Mouse (Mus musculus) E14TG2a.4 (cell line): ENCODE results near the gene Tnfsfm13.

Experiments used
- H3K27me3 ChIP-seq: 2 replicates; pipeline ENCODE4 v1.6.1; 2014; ENCODE audit warnings: low read length, control low read depth; ENCODE audit not compliant: insufficient read depth
- H3K36me3 ChIP-seq: 2 replicates; pipeline ENCODE4 v1.6.1; 2014; ENCODE audit warnings: low read length, control low read depth; ENCODE audit not compliant: insufficient read depth
- H3K4me1 ChIP-seq: replicated peaks from 2 replicates; pipeline ENCODE4 v1.6.1; 2014; ENCODE audit warnings: low read depth, low read length, control low read depth
- H3K4me3 ChIP-seq: replicated peaks from 2 replicates; pipeline ENCODE4 v1.5.1; 2014; ENCODE audit warnings: mild to moderate bottlenecking, low read length
- H3K9me3 ChIP-seq: 2 replicates; pipeline ENCODE4 v1.6.1; 2014; ENCODE audit warnings: low read length, control low read depth
- CTCF ChIP-seq: conservative IDR thresholded peaks from 2 replicates; pipeline ENCODE4 v1.5.1; 2014; ENCODE audit warnings: low read length
- NANOG ChIP-seq: IDR thresholded peaks from 2 replicates; pipeline ENCODE4 v1.6.1; 2014; ENCODE audit warnings: borderline replicate concordance, low read length, mixed read lengths
- POU5F1 ChIP-seq: IDR thresholded peaks from 2 replicates; pipeline ENCODE4 v1.6.1; 2014; ENCODE audit warnings: low read length, borderline replicate concordance

Gene Tnfsfm13

DNA sequence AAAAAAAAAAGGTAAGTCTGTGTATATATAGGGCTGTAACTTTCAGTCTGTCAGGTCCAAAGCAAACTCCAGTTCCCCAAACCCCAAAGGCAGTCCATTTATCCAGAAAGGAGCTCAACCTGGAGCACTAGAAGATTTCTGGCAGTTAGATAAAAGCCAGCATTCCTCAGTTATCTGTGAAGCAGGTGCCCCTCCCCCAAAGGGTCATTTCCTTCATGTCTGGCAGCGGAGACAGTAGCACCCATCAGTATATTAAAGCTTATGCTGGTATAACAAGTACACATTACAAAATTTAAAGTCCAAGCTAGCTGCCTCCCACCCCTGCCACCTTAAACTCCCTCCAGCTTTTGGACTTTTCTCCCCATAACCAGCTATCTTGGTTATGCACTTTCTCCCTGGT, 3.7 kb upstream of the Tnfsfm13 start:
- Histone ChIP-seq H3K4me1 (peaks cover 78% of the 10 kb centered on the region), H3K9me3 (no peaks in the 10 kb centered on the region), H3K36me3 (no peaks in the 10 kb centered on the region), H3K27me3 (no peaks in the 10 kb centered on the region), H3K4me3 (0 out of 2 replicates have a peak overlapping the region, but pooled peaks have one; percentile 29)
- TF ChIP-seq CTCF, result no peak
- TF ChIP-seq POU5F1, result no peak
- no peak for TF ChIP-seq NANOG

DNA sequence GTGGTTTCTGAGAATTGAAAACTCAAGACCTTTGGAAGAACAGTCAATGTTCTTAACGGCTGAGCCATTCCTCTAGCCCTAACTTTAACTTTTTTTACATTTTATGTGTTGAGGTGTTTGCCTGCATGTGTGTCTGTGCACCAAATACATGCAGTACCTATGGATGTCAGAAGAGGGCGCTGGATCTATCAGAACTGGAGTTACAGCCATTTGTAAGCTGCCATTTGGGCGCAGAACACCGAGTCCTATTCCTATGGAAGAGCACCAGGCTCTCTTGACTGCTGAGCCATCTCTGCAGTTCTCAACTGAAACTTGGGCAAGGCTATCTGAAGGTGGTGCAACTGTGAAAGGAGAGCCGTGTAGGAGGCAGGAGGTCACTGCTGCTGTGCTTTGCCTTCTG, 2.7 kb upstream of the Tnfsfm13 start:
- Histone ChIP-seq H3K9me3 (no peaks in the 10 kb centered on the region), H3K27me3 (no peaks in the 10 kb centered on the region), H3K4me1 (peaks cover 88% of the 10 kb centered on the region), H3K4me3 (0 out of 2 replicates have a peak overlapping the region, but pooled peaks have one; percentile 24), H3K36me3 (no peaks in the 10 kb centered on the region)
- TF ChIP-seq CTCF, result peak; percentile 93
- TF ChIP-seq POU5F1, result no peak

GRCm38 (mm10) chr11:69697396-69697795, 1.5 kb upstream of the Tnfsfm13 start:
- Histone ChIP-seq H3K27me3 (no peaks in the 10 kb centered on the region), H3K4me1 (peaks cover 92% of the 10 kb centered on the region), H3K9me3 (no peaks in the 10 kb centered on the region), H3K4me3 (no peak overlapping the region), H3K36me3 (peaks cover 4% of the 10 kb centered on the region)
- TF ChIP-seq POU5F1 (no peak), CTCF (no peak), NANOG (no peak)

- H3K27me3 ChIP-seq, result no peaks in the 10 kb centered on the region
- peak overlapping the region; percentile 80 for H3K4me3 ChIP-seq
- TF ChIP-seq POU5F1 (no peak), CTCF (no peak), NANOG (no peak)
- peaks cover 23% of the 10 kb centered on the region for H3K36me3 ChIP-seq
- peaks cover 93% of the 10 kb centered on the region for H3K4me1 ChIP-seq
- no peaks in the 10 kb centered on the region for H3K9me3 ChIP-seq
These were observed 895 bp downstream of the Tnfsfm13 start for GRCm38 (mm10) chr11:69695046-69695360.

- Histone ChIP-seq H3K36me3 (peaks cover 23% of the 10 kb centered on the region), H3K4me1 (peaks cover 94% of the 10 kb centered on the region), H3K27me3 (no peaks in the 10 kb centered on the region), H3K4me3 (no peak overlapping the region), H3K9me3 (no peaks in the 10 kb centered on the region)
- no peak for TF ChIP-seq NANOG
- 0 out of 2 replicates have a peak, but pooled peaks have one; percentile 12 for TF ChIP-seq POU5F1
These were observed 2.4 kb downstream of the Tnfsfm13 start for GRCm38 (mm10) chr11:69693421-69693965.

DNA sequence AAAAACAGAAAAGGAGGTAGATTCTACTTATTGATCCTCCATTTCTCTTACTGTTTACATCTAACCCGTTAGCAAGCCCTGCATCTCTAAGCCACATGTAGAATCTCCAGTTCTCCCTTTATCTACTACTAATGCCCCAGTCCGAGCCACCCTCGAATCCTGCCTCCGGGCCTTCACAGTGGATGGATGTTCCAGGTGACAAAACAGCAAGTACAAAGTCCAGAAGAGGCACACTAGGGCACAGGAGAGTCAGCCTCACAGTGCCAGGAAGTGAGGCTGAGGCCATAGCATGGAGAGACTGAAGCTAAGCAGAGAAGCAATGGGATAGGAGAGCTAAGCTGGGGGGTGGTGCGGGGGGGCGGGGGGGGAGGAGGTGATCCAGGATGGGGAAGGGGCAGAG, 3.0 kb downstream of the Tnfsfm13 start:
- H3K4me3 ChIP-seq, result no peak overlapping the region
- H3K9me3 ChIP-seq, result no peaks in the 10 kb centered on the region
- TF ChIP-seq POU5F1 (no peak), CTCF (no peak), NANOG (no peak)
- H3K36me3 ChIP-seq, result peaks cover 30% of the 10 kb centered on the region
- no peaks in the 10 kb centered on the region for H3K27me3 ChIP-seq
- peaks cover 97% of the 10 kb centered on the region for H3K4me1 ChIP-seq

- Histone ChIP-seq H3K27me3 (no peaks in the 10 kb centered on the region), H3K36me3 (peaks cover 35% of the 10 kb centered on the region), H3K4me1 (peaks cover 97% of the 10 kb centered on the region), H3K9me3 (no peaks in the 10 kb centered on the region), H3K4me3 (no peak overlapping the region)
- TF ChIP-seq CTCF (no peak), POU5F1 (no peak), NANOG (no peak)
These were observed 3.6 kb downstream of the Tnfsfm13 start for GRCm38 (mm10) chr11:69692196-69692811.

GRCm38 (mm10) chr11:69689891-69690290, 6.0 kb downstream of the Tnfsfm13 start:
- H3K36me3 ChIP-seq, result peaks cover 43% of the 10 kb centered on the region
- no peaks in the 10 kb centered on the region for H3K9me3 ChIP-seq
- no peaks in the 10 kb centered on the region for H3K27me3 ChIP-seq
- H3K4me1 ChIP-seq, result peaks cover 99% of the 10 kb centered on the region
- TF ChIP-seq NANOG, result no peak
- no peak for TF ChIP-seq CTCF
- peak overlapping the region; percentile 53 for H3K4me3 ChIP-seq

- no peak for TF ChIP-seq POU5F1
- no peak for TF ChIP-seq NANOG
- TF ChIP-seq CTCF, result no peak
- Histone ChIP-seq H3K4me1 (peaks cover 96% of the 10 kb centered on the region), H3K9me3 (no peaks in the 10 kb centered on the region), H3K36me3 (peaks cover 48% of the 10 kb centered on the region), H3K27me3 (no peaks in the 10 kb centered on the region), H3K4me3 (peak overlapping the region; percentile 95)
These were observed 8.8 kb downstream of the Tnfsfm13 start for GRCm38 (mm10) chr11:69687061-69687460.
